Mouse (Mus musculus): ENCODE results near the gene Dlst. TPM values are rescaled to one million over a fixed set of nuclear protein-coding genes. Genes with fewer than 3 reads are reported as not detected.

The Dlst gene
- polyA plus RNA-seq (2012; rRNA removed): 70.4 and 82.0 TPM in 2 replicates

DNA sequence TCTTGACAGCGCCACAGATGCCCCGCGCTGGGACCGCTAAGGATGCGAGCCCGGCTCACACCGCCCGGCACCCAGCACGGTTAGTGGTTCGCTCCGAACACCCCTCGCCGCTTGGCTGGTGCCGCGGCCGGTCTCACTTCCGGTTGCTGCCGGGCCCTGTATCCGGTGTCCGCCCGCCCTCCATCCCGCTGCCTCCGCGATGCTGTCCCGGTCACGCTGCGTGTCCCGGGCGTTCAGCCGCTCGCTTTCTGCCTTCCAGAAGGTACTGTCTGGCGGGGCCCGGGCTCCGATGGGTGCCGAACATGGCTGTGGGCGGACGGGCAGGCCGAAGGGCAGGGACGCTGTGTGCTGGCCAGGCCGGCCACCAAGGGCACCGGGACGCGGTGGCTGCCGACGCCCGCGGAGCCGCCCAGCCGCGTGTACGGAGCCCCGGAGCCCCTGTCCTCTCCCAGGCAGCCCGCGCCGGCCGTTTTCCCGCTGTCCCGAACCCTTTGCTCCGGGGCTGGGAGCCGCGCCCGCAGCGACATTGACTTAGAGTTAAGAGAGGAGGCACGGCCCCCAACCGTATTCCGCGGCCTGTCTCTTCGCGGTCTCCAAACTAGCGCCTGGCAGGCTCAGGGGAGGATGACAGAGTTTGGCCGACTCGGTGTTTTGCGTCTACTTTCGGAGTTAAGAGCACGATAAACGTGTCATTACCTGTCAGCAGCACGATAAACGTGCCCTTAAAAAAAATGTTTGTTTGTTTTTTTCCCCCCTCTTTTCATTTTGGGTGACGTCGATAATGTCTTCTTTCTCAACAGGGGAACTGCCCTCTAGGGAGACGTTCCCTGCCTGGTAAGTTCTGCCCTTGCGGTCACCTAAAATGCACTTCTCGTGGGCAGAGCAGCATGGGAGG lies at the start of gene Dlst, which contains the start of gene Prox2:
Dlst (plus strand) TSS at position 136 of the 895 bp plus-strand sequence.
Prox2 (minus strand) TSS at position 62 of the 895 bp plus-strand sequence.

GRCm38 (mm10) chr12:85151002-85151774 lies 40.6 kb downstream of the Dlst start, which contains the start of gene Rps6kl1:
Rps6kl1 (minus strand) TSS chr12:85151264.

DNA sequence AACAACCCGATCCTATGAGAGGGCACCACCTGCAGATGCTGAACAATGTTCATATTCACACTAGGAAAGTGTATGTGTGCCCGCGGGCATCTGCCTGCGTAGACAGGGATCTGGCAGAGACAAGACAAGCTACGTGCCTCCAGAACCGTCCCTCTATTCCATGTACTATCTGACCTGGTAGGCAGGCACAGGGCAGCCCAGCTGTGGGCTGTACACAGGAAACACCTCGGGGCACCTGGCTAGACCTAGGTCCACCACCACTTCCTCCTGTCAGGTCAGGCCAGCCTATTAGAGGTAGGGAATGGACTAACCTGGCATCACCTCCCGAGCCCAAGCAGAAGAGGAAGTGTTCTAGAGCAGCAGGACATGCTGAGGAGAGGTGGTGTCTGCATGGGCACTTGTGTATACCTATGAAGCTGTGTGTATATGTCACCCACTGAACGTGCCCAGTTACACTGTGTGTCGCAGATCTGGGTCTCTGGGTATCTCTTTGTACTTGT lies 67.2 kb downstream of the Dlst start, which contains the start of gene Pgf:
Pgf (minus strand) TSS at position 51 of the 500 bp plus-strand sequence.

Other genes starting within 250 kb of the Dlst start
- gene Ltbp2, start 234.3 kb upstream of the Dlst start, polyA plus RNA-seq (2012; rRNA removed): 18.6 and 19.3 TPM in 2 replicates
- 32.5 and 45.6 TPM in 2 replicates for gene Fcf1, start 139.9 kb upstream of the Dlst start, polyA plus RNA-seq (2012; rRNA removed)
- gene Arel1, start 139.9 kb upstream of the Dlst start, polyA plus RNA-seq (2012; rRNA removed): 22.4 and 28.4 TPM in 2 replicates
- 13.6 and 19.2 TPM in 2 replicates for gene Ylpm1, start 114.5 kb upstream of the Dlst start, polyA plus RNA-seq (2012; rRNA removed)
- 3.0 and 3.4 TPM in 2 replicates for gene Prox2, start 74 bp upstream of the Dlst start, polyA plus RNA-seq (2012; rRNA removed)
- 1.0 and 1.3 TPM in 2 replicates for gene Rps6kl1, start 40.4 kb downstream of the Dlst start, polyA plus RNA-seq (2012; rRNA removed)
- 3.0 and 3.6 TPM in 2 replicates for gene Pgf, start 67.0 kb downstream of the Dlst start, polyA plus RNA-seq (2012; rRNA removed)
- 131 and 144 TPM in 2 replicates for gene Eif2b2, start 108.6 kb downstream of the Dlst start, polyA plus RNA-seq (2012; rRNA removed)
- gene Mlh3, start 159.8 kb downstream of the Dlst start, polyA plus RNA-seq (2012; rRNA removed): 3.5 and 4.0 TPM in 2 replicates
- gene Acyp1, start 177.6 kb downstream of the Dlst start, polyA plus RNA-seq (2012; rRNA removed): 2.5 and 3.3 TPM in 2 replicates
- gene Zc2hc1c, start 177.8 kb downstream of the Dlst start, polyA plus RNA-seq (2012; rRNA removed): 1.1 and 1.2 TPM in 2 replicates
- gene Nek9, start 228.5 kb downstream of the Dlst start, polyA plus RNA-seq (2012; rRNA removed): 31.2 and 36.2 TPM in 2 replicates